Mouse (Mus musculus): Measurements from ENCODE around the gene Smarca2.

Smarca2 gene

DNA sequence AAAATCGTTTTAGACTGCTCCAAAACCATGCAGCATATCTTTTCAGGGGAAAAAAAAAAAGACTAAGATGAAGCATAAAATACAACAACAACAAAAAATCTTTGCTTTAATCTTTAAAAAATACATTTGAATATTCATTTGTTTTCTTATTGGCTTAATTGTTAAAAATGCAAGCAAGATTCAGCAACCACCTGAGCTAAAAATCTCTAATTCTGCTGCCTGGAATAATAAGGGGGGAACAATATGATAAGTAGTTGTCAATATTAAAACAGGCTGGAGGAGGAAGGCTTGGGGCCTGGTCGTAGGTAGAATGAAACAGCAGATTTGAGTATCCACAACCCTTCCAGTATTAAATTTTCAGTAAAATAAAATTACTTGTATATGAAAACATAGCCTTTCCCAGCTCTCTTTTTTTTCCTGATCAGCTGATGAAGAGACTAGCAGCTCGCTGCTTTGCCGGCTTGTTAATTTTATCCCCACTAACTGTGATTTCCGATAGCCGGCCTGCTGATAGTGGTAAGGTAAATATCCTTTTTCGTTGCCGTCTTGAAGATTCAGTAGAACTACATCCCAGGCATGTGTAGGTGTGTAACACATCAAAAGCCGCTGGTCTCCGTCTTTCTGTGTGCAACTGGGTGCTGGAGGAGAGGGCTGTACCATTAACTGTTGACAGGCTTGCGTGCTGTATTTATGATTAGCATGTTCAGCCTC is 144.7 kb downstream of the Smarca2 start:
- Histone ChIP-seq H3K4me3 (replicated peaks; ENCODE audit: low read length) (no peak overlapping the region), H3K36me3 (ENCODE audit: insufficient read depth, low read length) (no peaks in the 10 kb centered on the region), H3K27me3 (ENCODE audit: insufficient read depth, low read length) (peaks cover 23% of the 10 kb centered on the region; the same call in 1 of the 2 replicates), H3K9me3 (ENCODE audit: low read length) (peaks cover 12% of the 10 kb centered on the region; the same call in 1 of the 2 replicates), H3K4me1 (replicated peaks; ENCODE audit: low read depth, low read length) (peaks cover 13% of the 10 kb centered on the region; the same call in 1 of the 2 replicates)
- TF ChIP-seq POU5F1 (IDR thresholded peaks at IDR 0.05; ENCODE audit: borderline replicate concordance, low read length) (no peak), CTCF (conservative IDR thresholded peaks at IDR 0.05; ENCODE audit: low read length) (no peak), NANOG (IDR thresholded peaks at IDR 0.05; ENCODE audit: borderline replicate concordance, low read length) (no peak)

GRCm38 (mm10) chr19:26752611-26753163 is 147.8 kb downstream of the Smarca2 start:
- Histone ChIP-seq H3K4me1 (replicated peaks; ENCODE audit: low read depth, low read length) (peaks cover 12% of the 10 kb centered on the region; the same call in 1 of the 2 replicates), H3K27me3 (ENCODE audit: insufficient read depth, low read length) (peaks cover 13% of the 10 kb centered on the region; the same call in 1 of the 2 replicates), H3K9me3 (ENCODE audit: low read length) (peaks cover 9% of the 10 kb centered on the region; the same call in 1 of the 2 replicates), H3K36me3 (ENCODE audit: insufficient read depth, low read length) (no peaks in the 10 kb centered on the region), H3K4me3 (replicated peaks; ENCODE audit: low read length) (no peak overlapping the region)
- no peak for TF ChIP-seq POU5F1 (IDR thresholded peaks at IDR 0.05; ENCODE audit: borderline replicate concordance, low read length)
- TF ChIP-seq CTCF (conservative IDR thresholded peaks at IDR 0.05; ENCODE audit: low read length), result no peak
- no peak for TF ChIP-seq NANOG (IDR thresholded peaks at IDR 0.05; ENCODE audit: borderline replicate concordance, low read length)

DNA sequence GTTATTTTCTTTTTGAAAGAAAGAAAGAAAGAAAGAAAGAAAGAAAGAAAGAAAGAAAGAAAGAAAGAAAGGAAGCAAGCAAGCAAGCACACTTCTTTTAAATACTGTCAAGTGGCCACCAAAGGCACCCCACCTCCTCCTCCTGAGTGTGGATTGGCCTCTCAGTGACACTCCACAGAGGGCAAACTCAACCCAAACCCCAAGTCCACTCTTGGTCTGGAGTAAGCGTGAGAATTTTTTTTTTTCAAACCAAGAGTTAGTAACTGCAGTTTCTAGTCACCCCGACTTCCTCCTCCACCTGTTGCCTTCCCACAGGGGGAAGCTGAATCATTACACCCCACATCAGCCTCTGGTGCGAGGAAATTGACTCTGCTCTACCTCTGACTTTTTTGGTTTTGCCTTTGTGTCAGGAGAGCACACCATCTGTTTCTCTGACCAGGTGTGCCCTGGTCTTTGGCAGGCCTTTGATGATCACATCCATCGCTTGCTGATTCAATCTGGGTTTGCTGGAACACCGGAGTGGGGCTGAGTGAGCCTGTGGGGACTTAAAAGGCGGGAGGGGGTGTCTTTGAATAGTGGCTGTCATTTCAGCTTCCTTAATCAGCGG is 148.5 kb downstream of the Smarca2 start:
- H3K9me3 ChIP-seq (ENCODE audit: low read length), result peaks cover 3% of the 10 kb centered on the region; the same call in 1 of the 2 replicates
- H3K4me3 ChIP-seq (replicated peaks; ENCODE audit: low read length), result no peak overlapping the region
- H3K4me1 ChIP-seq (replicated peaks; ENCODE audit: low read depth, low read length), result peaks cover 12% of the 10 kb centered on the region; the same call in 1 of the 2 replicates
- TF ChIP-seq NANOG (IDR thresholded peaks at IDR 0.05; ENCODE audit: borderline replicate concordance, low read length) (no peak), CTCF (conservative IDR thresholded peaks at IDR 0.05; ENCODE audit: low read length) (no peak), POU5F1 (IDR thresholded peaks at IDR 0.05; ENCODE audit: borderline replicate concordance, low read length) (no peak)
- peaks cover 13% of the 10 kb centered on the region; the same call in 1 of the 2 replicates for H3K27me3 ChIP-seq (ENCODE audit: insufficient read depth, low read length)
- H3K36me3 ChIP-seq (ENCODE audit: insufficient read depth, low read length), result no peaks in the 10 kb centered on the region

DNA sequence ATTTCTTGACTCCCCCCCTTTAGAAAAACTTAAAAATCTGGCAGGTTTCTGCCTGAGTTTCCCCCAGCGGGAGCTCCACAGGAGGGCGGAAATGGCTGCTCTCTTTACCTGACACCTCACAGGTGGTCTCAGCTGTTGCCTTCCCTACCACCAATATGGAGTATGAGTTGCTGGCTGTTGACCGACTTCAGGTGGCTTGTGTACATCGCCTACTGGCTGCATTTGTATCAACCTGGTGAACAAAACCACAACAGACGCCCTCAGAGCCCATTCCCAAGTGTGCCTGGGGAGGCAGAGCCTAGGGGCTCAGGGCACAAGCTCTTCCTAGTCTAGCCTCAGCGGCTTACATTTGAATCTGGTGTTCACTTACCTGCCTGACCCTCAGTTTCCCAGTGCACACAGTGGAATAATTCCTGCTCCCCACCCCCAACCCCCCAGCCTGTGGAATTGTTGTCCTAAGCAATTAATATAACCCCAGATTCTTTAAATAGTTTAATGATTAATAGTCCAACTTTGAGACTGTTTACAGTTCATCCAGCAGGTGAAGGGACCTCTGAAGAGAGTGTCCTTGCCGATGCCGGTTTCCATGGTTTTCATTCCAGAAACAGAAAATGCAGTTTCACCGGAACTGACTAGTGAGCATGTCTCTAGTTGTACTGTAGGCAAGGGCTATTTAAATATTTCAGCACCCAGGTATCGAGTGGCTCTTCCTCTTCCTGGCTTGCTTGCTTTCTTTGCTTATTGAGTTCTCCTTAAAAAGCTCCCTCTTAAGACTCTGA is 149.4 kb downstream of the Smarca2 start:
- Histone ChIP-seq H3K9me3 (ENCODE audit: low read length) (no peaks in the 10 kb centered on the region), H3K27me3 (ENCODE audit: insufficient read depth, low read length) (peaks cover 17% of the 10 kb centered on the region), H3K4me1 (replicated peaks; ENCODE audit: low read depth, low read length) (peaks cover 12% of the 10 kb centered on the region; the same call in 1 of the 2 replicates), H3K4me3 (replicated peaks; ENCODE audit: low read length) (no peak overlapping the region), H3K36me3 (ENCODE audit: insufficient read depth, low read length) (no peaks in the 10 kb centered on the region)
- TF ChIP-seq CTCF (conservative IDR thresholded peaks at IDR 0.05; ENCODE audit: low read length) (no peak), POU5F1 (IDR thresholded peaks at IDR 0.05; ENCODE audit: borderline replicate concordance, low read length) (no peak), NANOG (IDR thresholded peaks at IDR 0.05; ENCODE audit: borderline replicate concordance, low read length) (no peak)

GRCm38 (mm10) chr19:26755991-26756390 is 151.1 kb downstream of the Smarca2 start:
- Histone ChIP-seq H3K4me3 (replicated peaks; ENCODE audit: low read length) (no peak overlapping the region), H3K27me3 (ENCODE audit: insufficient read depth, low read length) (peaks cover 30% of the 10 kb centered on the region), H3K36me3 (ENCODE audit: insufficient read depth, low read length) (no peaks in the 10 kb centered on the region), H3K4me1 (replicated peaks; ENCODE audit: low read depth, low read length) (peaks cover 15% of the 10 kb centered on the region), H3K9me3 (ENCODE audit: low read length) (no peaks in the 10 kb centered on the region)
- TF ChIP-seq NANOG (IDR thresholded peaks at IDR 0.05; ENCODE audit: borderline replicate concordance, low read length) (no peak), POU5F1 (IDR thresholded peaks at IDR 0.05; ENCODE audit: borderline replicate concordance, low read length) (no peak), CTCF (conservative IDR thresholded peaks at IDR 0.05; ENCODE audit: low read length) (no peak)

GRCm38 (mm10) chr19:26756399-26756798 is 151.5 kb downstream of the Smarca2 start:
- Histone ChIP-seq H3K36me3 (ENCODE audit: insufficient read depth, low read length) (no peaks in the 10 kb centered on the region), H3K4me1 (replicated peaks; ENCODE audit: low read depth, low read length) (peaks cover 19% of the 10 kb centered on the region), H3K9me3 (ENCODE audit: low read length) (no peaks in the 10 kb centered on the region), H3K4me3 (replicated peaks; ENCODE audit: low read length) (no peak overlapping the region), H3K27me3 (ENCODE audit: insufficient read depth, low read length) (peaks cover 30% of the 10 kb centered on the region)
- TF ChIP-seq POU5F1 (IDR thresholded peaks at IDR 0.05; ENCODE audit: borderline replicate concordance, low read length) (no peak), NANOG (IDR thresholded peaks at IDR 0.05; ENCODE audit: borderline replicate concordance, low read length) (no peak), CTCF (conservative IDR thresholded peaks at IDR 0.05; ENCODE audit: low read length) (no peak)

DNA sequence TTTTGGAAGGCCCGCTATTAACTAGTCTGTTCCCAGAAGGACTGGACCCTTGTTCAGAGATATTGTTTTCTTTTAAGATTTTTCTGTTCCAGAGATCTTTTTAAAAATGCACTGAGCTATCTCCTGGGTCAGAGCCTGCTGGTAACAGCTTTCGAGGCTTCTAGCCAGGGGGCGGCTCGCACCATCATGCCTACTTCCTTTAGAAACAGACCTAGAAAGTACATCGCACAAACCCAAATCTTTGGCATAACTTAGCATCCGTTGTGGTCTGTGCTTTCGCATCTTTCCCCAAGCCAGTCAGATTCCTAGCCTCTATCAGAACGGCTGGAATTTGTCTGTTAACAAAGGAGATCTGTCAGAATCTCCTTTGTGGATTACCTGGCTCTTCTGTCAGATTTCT is 153.3 kb downstream of the Smarca2 start:
- Histone ChIP-seq H3K27me3 (ENCODE audit: insufficient read depth, low read length) (peaks cover 23% of the 10 kb centered on the region), H3K4me1 (replicated peaks; ENCODE audit: low read depth, low read length) (peaks cover 21% of the 10 kb centered on the region), H3K36me3 (ENCODE audit: insufficient read depth, low read length) (no peaks in the 10 kb centered on the region), H3K4me3 (replicated peaks; ENCODE audit: low read length) (no peak overlapping the region), H3K9me3 (ENCODE audit: low read length) (no peaks in the 10 kb centered on the region)
- TF ChIP-seq CTCF (conservative IDR thresholded peaks at IDR 0.05; ENCODE audit: low read length) (no peak), NANOG (IDR thresholded peaks at IDR 0.05; ENCODE audit: borderline replicate concordance, low read length) (no peak), POU5F1 (IDR thresholded peaks at IDR 0.05; ENCODE audit: borderline replicate concordance, low read length) (no peak)

GRCm38 (mm10) chr19:26758620-26759019 is 153.8 kb downstream of the Smarca2 start:
- H3K9me3 ChIP-seq (ENCODE audit: low read length), result no peaks in the 10 kb centered on the region
- peaks cover 18% of the 10 kb centered on the region for H3K4me1 ChIP-seq (replicated peaks; ENCODE audit: low read depth, low read length)
- no peak overlapping the region for H3K4me3 ChIP-seq (replicated peaks; ENCODE audit: low read length)
- TF ChIP-seq NANOG (IDR thresholded peaks at IDR 0.05; ENCODE audit: borderline replicate concordance, low read length) (no peak), CTCF (conservative IDR thresholded peaks at IDR 0.05; ENCODE audit: low read length) (no peak), POU5F1 (IDR thresholded peaks at IDR 0.05; ENCODE audit: borderline replicate concordance, low read length) (no peak)
- H3K36me3 ChIP-seq (ENCODE audit: insufficient read depth, low read length), result no peaks in the 10 kb centered on the region
- H3K27me3 ChIP-seq (ENCODE audit: insufficient read depth, low read length), result peaks cover 20% of the 10 kb centered on the region

Data from E14TG2a.4 (cell line).